Mouse (Mus musculus): Measurements from ENCODE around the gene Ppp4r1.

The Ppp4r1 gene

GRCm38 (mm10) chr17:65786225-65786624 lies 3.9 kb downstream of the Ppp4r1 start:
- DNase-seq (ENCODE audit: low read depth, low spot score) = peak; percentile 63

DNA sequence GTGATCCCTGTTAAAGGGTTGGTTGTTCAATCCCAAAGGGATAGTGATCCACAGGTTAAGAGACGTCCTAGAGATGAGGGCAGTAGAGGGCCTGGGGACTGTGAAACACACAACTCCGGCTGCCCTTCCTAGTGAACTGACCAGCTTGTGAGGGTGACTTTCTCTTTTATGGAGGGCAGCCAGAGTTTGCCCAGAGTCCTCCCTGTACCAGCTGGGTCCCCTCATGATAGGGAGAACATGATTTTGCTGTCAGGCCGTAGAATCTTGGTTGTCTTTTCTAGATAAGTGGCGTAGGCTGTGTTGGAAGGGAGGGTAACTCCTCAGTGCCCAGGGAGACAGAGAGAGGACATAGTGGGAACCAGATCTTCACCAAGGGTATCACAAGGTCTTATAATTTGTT lies 4.9 kb downstream of the Ppp4r1 start:
- DNase-seq (ENCODE audit: low read depth, low spot score) = no peak
- Histone ChIP-seq H3K36me3 (ENCODE audit: control insufficient read depth, insufficient read depth, low read length, poor library complexity, severe bottlenecking) (no peaks in the 10 kb centered on the region), H3K27me3 (ENCODE audit: control insufficient read depth, insufficient read depth, low read length, poor library complexity, severe bottlenecking) (no peaks in the 10 kb centered on the region)

More at GRCm38 (mm10) chr17:65786225-65786624, 3.9 kb downstream of the Ppp4r1 start:
- H3K36me3 ChIP-seq (ENCODE audit: control insufficient read depth, insufficient read depth, low read length, poor library complexity, severe bottlenecking) = no peaks in the 10 kb centered on the region
- H3K27me3 ChIP-seq (ENCODE audit: control insufficient read depth, insufficient read depth, low read length, poor library complexity, severe bottlenecking) = no peaks in the 10 kb centered on the region

GRCm38 (mm10) chr17:65788542-65789291 lies 6.3 kb downstream of the Ppp4r1 start:
- H3K27me3 ChIP-seq (ENCODE audit: control insufficient read depth, insufficient read depth, low read length, poor library complexity, severe bottlenecking) = no peaks in the 10 kb centered on the region

GRCm38 (mm10) chr17:65789576-65789975 lies 7.2 kb downstream of the Ppp4r1 start:
- Histone ChIP-seq H3K36me3 (ENCODE audit: control insufficient read depth, insufficient read depth, low read length, poor library complexity, severe bottlenecking) (no peaks in the 10 kb centered on the region), H3K27me3 (ENCODE audit: control insufficient read depth, insufficient read depth, low read length, poor library complexity, severe bottlenecking) (no peaks in the 10 kb centered on the region)
- DNase-seq (ENCODE audit: low read depth, low spot score) = no peak

More at GRCm38 (mm10) chr17:65788542-65789291, 6.3 kb downstream of the Ppp4r1 start:
- H3K36me3 ChIP-seq (ENCODE audit: control insufficient read depth, insufficient read depth, low read length, poor library complexity, severe bottlenecking) = no peaks in the 10 kb centered on the region
- DNase-seq (ENCODE audit: low read depth, low spot score) = peak; percentile 26

DNA sequence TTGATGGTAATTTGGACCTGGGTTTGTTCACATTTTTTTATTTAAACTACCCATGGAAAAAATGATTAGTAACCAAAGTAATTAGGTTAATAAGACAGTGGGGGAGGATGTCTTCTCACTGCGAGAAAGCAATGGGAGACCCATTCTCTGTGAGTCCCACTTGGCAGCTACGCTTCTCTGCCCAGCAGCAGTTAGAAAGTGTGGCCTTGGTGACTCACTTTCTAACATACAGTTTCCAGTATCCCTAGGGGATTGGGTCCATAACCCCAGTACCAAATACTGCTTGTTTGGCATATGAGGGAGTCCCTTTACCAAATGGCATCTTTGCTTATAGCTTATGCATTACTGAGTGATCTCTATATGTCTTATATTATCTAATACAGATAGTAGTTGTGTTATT lies 8.8 kb downstream of the Ppp4r1 start:
- Histone ChIP-seq H3K27me3 (ENCODE audit: control insufficient read depth, insufficient read depth, low read length, poor library complexity, severe bottlenecking) (no peaks in the 10 kb centered on the region), H3K36me3 (ENCODE audit: control insufficient read depth, insufficient read depth, low read length, poor library complexity, severe bottlenecking) (no peaks in the 10 kb centered on the region)
- DNase-seq (ENCODE audit: low read depth, low spot score) = no peak

GRCm38 (mm10) chr17:65793307-65793930 lies 11.0 kb downstream of the Ppp4r1 start:
- DNase-seq (ENCODE audit: low read depth, low spot score) = no peak
- Histone ChIP-seq H3K36me3 (ENCODE audit: control insufficient read depth, insufficient read depth, low read length, poor library complexity, severe bottlenecking) (no peaks in the 10 kb centered on the region), H3K27me3 (ENCODE audit: control insufficient read depth, insufficient read depth, low read length, poor library complexity, severe bottlenecking) (no peaks in the 10 kb centered on the region)

- Histone ChIP-seq H3K27me3 (ENCODE audit: control insufficient read depth, insufficient read depth, low read length, poor library complexity, severe bottlenecking) (no peaks in the 10 kb centered on the region), H3K36me3 (ENCODE audit: control insufficient read depth, insufficient read depth, low read length, poor library complexity, severe bottlenecking) (no peaks in the 10 kb centered on the region)
- no peak for DNase-seq (ENCODE audit: low read depth, low spot score)
These were observed 11.9 kb downstream of the Ppp4r1 start for GRCm38 (mm10) chr17:65794096-65794850.

DNA sequence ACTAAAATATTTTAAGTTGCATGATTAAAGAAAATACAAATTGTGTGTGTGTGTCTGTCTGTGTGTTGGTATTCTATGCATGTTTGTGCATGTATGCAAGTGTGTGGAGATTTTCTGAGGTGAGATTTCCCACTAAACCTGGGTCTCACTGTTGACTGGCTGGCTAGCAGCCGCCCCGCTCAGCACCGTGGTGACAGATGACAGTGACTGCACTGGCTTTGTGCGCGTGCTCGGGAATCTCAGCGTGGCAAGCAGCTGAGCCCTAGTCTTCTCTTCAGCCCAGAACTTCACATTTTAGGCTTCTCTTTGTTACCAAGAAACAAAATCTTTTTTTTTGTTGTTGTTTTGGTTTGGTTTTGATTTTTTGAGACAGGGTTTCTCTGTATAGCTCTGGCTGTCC lies 13.7 kb downstream of the Ppp4r1 start:
- no peak for DNase-seq (ENCODE audit: low read depth, low spot score)
- Histone ChIP-seq H3K36me3 (ENCODE audit: control insufficient read depth, insufficient read depth, low read length, poor library complexity, severe bottlenecking) (no peaks in the 10 kb centered on the region), H3K27me3 (ENCODE audit: control insufficient read depth, insufficient read depth, low read length, poor library complexity, severe bottlenecking) (no peaks in the 10 kb centered on the region)

DNA sequence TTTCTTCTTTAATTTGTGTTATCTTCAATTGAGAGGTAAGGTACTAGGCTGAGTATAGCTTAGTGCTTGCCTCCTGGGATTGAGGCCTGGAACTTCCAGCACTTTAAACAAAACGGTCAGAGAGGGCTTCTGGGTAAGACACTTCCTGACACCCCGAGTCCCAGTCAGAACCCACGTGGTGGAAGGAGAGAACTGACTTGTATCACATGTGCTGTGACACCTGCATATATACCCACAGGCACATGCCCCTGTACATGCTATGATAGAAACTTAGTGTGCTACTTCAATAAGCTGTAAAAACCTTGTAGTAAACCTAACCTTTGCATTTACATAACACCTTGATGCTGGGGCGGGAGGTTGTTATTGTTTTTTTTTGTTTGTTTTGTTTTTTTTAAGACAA lies 16.1 kb downstream of the Ppp4r1 start:
- Histone ChIP-seq H3K36me3 (ENCODE audit: control insufficient read depth, insufficient read depth, low read length, poor library complexity, severe bottlenecking) (no peaks in the 10 kb centered on the region), H3K27me3 (ENCODE audit: control insufficient read depth, insufficient read depth, low read length, poor library complexity, severe bottlenecking) (no peaks in the 10 kb centered on the region)
- peak; percentile 57 for DNase-seq (ENCODE audit: low read depth, low spot score)

DNA sequence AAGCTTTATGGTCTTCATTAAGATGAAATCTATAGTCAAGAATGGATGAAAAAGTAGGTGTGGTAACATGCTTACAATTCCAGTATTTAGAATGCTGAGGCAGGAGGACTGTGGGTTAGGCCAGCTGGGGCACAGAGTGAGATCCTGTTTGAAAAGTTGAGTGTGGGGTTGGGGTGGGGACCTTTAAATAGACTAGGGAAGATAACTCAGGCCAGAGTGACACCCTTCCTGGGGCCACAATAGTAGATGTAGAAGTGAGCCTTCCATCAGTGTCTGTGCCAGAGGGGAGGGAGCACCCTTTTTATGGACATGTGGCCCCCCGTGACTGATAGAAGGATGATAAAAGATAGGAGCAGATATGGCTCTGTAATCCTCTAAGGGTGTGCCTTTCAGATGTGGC lies 17.0 kb downstream of the Ppp4r1 start:
- H3K27me3 ChIP-seq (ENCODE audit: control insufficient read depth, insufficient read depth, low read length, poor library complexity, severe bottlenecking) = no peaks in the 10 kb centered on the region
- H3K36me3 ChIP-seq (ENCODE audit: control insufficient read depth, insufficient read depth, low read length, poor library complexity, severe bottlenecking) = 0 out of 2 replicates have a peak, but pooled peaks cover 3% of the 10 kb centered on the region
- DNase-seq (ENCODE audit: low read depth, low spot score) = no peak

DNA sequence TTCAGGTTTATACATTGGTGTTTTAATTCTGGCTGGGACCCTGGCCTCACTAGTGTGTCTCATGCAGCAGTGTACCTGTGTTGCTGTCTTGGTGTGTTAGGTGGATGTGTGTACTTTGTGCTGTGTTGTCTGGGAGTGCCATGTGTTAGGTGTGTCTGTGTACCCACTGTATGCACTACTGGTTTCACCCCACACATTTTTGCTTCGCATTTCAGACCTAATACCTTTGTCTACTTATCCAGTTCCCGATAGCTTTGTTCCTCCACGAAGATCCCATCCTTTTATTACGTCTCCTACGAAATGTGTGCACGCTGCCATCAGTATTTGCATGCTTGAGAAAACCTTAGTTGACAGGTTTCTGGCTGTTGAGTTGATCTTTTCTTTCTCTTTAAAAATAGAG lies 18.1 kb downstream of the Ppp4r1 start:
- 0 out of 2 replicates have a peak, but pooled peaks cover 5% of the 10 kb centered on the region for H3K36me3 ChIP-seq (ENCODE audit: control insufficient read depth, insufficient read depth, low read length, poor library complexity, severe bottlenecking)
- DNase-seq (ENCODE audit: low read depth, low spot score) = no peak
- no peaks in the 10 kb centered on the region for H3K27me3 ChIP-seq (ENCODE audit: control insufficient read depth, insufficient read depth, low read length, poor library complexity, severe bottlenecking)

DNA sequence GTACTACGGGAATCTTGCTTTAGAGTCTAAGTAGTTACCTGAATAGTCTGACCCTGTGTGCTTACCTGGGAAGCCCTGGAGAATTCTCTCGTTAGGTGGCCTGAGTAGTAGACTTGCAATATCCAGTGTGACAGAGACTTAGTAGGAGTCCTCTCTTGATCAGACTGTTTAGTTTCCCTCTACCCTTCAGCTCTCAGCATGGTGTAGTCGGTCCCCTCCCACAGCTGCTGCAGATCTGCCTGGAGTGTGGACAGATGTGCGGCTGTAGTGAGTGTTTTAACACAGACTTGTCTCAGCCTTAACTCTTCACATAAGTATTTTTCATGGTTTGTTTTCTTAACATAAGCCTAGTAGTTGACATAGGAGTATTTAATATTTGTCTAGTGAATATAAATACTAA lies 19.7 kb downstream of the Ppp4r1 start:
- H3K36me3 ChIP-seq (ENCODE audit: control insufficient read depth, insufficient read depth, low read length, poor library complexity, severe bottlenecking) = 0 out of 2 replicates have a peak, but pooled peaks cover 5% of the 10 kb centered on the region
- no peaks in the 10 kb centered on the region for H3K27me3 ChIP-seq (ENCODE audit: control insufficient read depth, insufficient read depth, low read length, poor library complexity, severe bottlenecking)
- DNase-seq (ENCODE audit: low read depth, low spot score) = no peak

- Histone ChIP-seq H3K36me3 (ENCODE audit: control insufficient read depth, insufficient read depth, low read length, poor library complexity, severe bottlenecking) (peaks cover 5% of the 10 kb centered on the region; the same call in 1 of the 2 replicates), H3K27me3 (ENCODE audit: control insufficient read depth, insufficient read depth, low read length, poor library complexity, severe bottlenecking) (no peaks in the 10 kb centered on the region)
- no peak for DNase-seq (ENCODE audit: low read depth, low spot score)
These were observed 23.6 kb downstream of the Ppp4r1 start for GRCm38 (mm10) chr17:65805966-65806365.

GRCm38 (mm10) chr17:65806416-65806815 lies 24.0 kb downstream of the Ppp4r1 start:
- H3K36me3 ChIP-seq (ENCODE audit: control insufficient read depth, insufficient read depth, low read length, poor library complexity, severe bottlenecking) = peaks cover 5% of the 10 kb centered on the region; the same call in 1 of the 2 replicates
- no peak for DNase-seq (ENCODE audit: low read depth, low spot score)
- no peaks in the 10 kb centered on the region for H3K27me3 ChIP-seq (ENCODE audit: control insufficient read depth, insufficient read depth, low read length, poor library complexity, severe bottlenecking)

DNA sequence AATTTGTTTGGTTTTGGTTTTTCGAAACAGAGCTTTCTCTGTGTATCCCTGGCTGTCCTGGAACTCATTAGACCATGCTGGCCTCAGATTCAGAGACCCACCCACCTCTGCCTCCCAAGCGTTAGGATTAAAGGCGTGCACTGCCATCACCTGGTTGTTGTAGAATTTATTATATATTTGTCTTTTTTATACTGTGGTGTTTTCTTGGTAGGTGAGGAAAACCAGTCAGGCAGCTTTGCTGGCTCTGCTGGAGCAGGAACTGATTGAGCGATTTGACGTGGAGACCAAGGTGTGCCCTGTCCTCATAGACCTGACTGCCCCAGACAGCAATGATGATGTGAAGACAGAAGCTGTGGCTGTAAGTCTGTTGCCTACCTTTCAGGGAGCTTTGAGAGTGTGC lies 28.7 kb downstream of the Ppp4r1 start:
- peaks cover 14% of the 10 kb centered on the region for H3K36me3 ChIP-seq (ENCODE audit: control insufficient read depth, insufficient read depth, low read length, poor library complexity, severe bottlenecking)
- no peak for DNase-seq (ENCODE audit: low read depth, low spot score)
- H3K27me3 ChIP-seq (ENCODE audit: control insufficient read depth, insufficient read depth, low read length, poor library complexity, severe bottlenecking) = no peaks in the 10 kb centered on the region
